Mouse (Mus musculus) bone marrow macrophage, adult 2 months (primary cell): ENCODE measurements around the gene Hmgb3.

ENCODE experiments used
- CTCF ChIP-seq: IDR thresholded peaks from 2 replicates; pipeline ENCODE4 v1.5.1; 2012; ENCODE audit warnings: low read depth, mild to moderate bottlenecking, low read length, moderate library complexity
- POLR2A ChIP-seq: IDR thresholded peaks from 2 replicates; pipeline ENCODE4 v1.6.1; 2012; ENCODE audit warnings: mild to moderate bottlenecking, low read depth, low read length, borderline replicate concordance

DNA sequence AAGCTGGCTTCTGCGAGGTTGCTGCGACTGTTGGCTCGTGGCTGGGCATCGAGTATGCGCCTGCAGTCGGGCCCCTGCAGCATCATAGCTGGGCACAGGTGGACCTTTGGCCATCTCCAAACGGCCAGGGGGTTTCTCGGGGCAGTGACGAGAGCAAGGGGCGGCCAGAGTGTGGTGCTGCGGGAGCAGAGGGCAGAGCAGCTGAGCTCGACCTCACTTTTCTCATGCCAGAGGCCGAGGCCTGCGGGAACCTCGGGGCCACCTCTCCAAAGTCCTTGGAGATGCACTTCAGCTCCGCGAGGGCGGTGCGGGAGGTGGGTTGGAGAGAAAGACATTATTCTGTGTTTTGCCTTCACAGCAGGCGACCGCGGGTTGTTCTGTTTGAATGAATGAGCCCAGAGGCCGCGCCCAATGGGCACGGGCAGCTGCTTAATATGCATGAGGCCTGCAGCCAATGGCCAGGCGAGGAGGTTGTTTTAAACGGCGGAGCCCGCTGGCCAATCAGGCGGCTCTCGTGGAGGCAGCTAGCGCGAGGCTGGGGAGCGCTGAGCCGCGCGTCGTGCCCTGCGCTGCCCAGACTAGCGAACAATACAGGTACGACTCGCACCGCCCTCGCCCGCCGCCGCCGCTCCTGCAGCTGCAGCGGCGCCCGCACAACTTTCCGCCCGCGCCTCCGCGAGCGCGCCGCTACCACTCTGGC, at the start of gene Hmgb3:
- TF ChIP-seq CTCF (no peak), POLR2A (no peak)
